Mouse (Mus musculus) heart, embryonic 14.5 days (tissue): ENCODE measurements at regions not wholly inside any gene's neighbourhood (a gene's known extent, or its start where the extent isn't known, plus 50 kb on each side); places are given as distances from the start of the nearest gene placed in this dataset.

Source experiments
- ATAC-seq: fragments of 200-750 bp; cut with Nextera tagmentation; 2 replicates; pipeline ENCODE4 v1.8.0; 2017; ENCODE audit warnings: low read depth, moderate TSS enrichment; ENCODE audit not compliant: insufficient number of reproducible peaks, insufficient read depth, low FRiP score
- H3K27ac ChIP-seq, 2 experiments: fragments of 200-500 bp in 1 of 2; fragments of 300-500 bp in 1 of 2; sonication (generic) in 1 of 2; replicated peaks in 1 of 2; 2 replicates each; pipeline ENCODE4 v1.5.1; 2012 to 2014; ENCODE audit warnings: low read depth in 2 of 2, low read length in 2 of 2, control low read depth in 1 of 2, mild to moderate bottlenecking in 1 of 2, mixed read lengths in 1 of 2; ENCODE audit not compliant: control insufficient read depth in 1 of 2, insufficient read depth in 1 of 2
- H3K27me3 ChIP-seq: fragments of 300-500 bp; sonication (generic); 2 replicates; pipeline ENCODE4 v1.6.1; 2014; ENCODE audit warnings: mild to moderate bottlenecking, low read length, control low read depth; ENCODE audit not compliant: control insufficient read depth, insufficient read depth
- H3K36me3 ChIP-seq: fragments of 300-500 bp; sonication (generic); 2 replicates; pipeline ENCODE4 v1.6.1; 2014; ENCODE audit warnings: mild to moderate bottlenecking, control low read depth, low read length, mixed read lengths; ENCODE audit not compliant: control insufficient read depth, insufficient read depth
- H3K4me1 ChIP-seq, 2 experiments: fragments of 200-500 bp in 1 of 2; fragments of 300-500 bp in 1 of 2; sonication (generic) in 1 of 2; 2 replicates each; pipeline ENCODE4 v1.6.1; 2012 to 2014; ENCODE audit warnings: low read length in 2 of 2, control low read depth in 1 of 2, mixed read lengths in 1 of 2; ENCODE audit not compliant: control insufficient read depth in 2 of 2, insufficient read depth in 2 of 2
- H3K4me2 ChIP-seq: fragments of 300-500 bp; sonication (generic); 2 replicates; pipeline ENCODE4 v1.6.1; 2014; ENCODE audit warnings: mild to moderate bottlenecking, low read length
- H3K4me3 ChIP-seq, 2 experiments: fragments of 200-500 bp in 1 of 2; fragments of 300-500 bp in 1 of 2; sonication (generic) in 1 of 2; 2 replicates each; pipeline ENCODE4 v1.5.1; 2012 to 2014; ENCODE audit warnings: low read length in 2 of 2, mild to moderate bottlenecking in 2 of 2, control low read depth in 1 of 2, low read depth in 1 of 2, moderate library complexity in 1 of 2; ENCODE audit not compliant: control insufficient read depth in 1 of 2, insufficient read depth in 1 of 2
- H3K9ac ChIP-seq: fragments of 300-500 bp; sonication (generic); 2 replicates; pipeline ENCODE4 v1.6.1; 2014; ENCODE audit warnings: mild to moderate bottlenecking, low read length
- H3K9me3 ChIP-seq: fragments of 300-500 bp; sonication (generic); 2 replicates; pipeline ENCODE4 v1.6.1; 2016; ENCODE audit warnings: low read length, control low read depth; ENCODE audit not compliant: control insufficient read depth
- whole genome bisulfite sequencing: fragments of 180-500 bp; shearing (Covaris S2); extraction: QIAGEN DNeasy Blood & Tissue Kit; methylation state at CpG from one replicate; pipeline ENCODE4 v1.1.7; 2014; 5-methylcytosine and 5-hydroxymethylcytosine counted together

DNA sequence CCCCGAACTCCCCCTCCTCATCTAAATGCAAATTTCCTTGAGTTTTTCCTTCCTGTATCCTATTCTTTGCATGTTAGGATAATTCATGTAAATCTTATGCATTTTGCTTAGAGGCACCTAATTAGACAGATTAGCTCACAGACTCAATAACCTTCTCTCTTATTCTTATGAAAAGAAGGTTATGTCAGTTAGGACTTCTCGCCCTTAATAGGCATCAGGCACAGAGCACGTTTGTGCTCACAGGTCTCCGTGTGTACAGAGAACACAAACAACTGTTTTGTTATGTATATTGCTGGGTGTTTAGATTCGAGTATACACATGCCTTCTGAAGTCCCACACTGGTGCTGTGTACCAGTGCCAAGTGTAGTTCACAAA is 2504.4 kb upstream of the 5930422O12Rik start:
- ATAC-seq: no peak
- H3K27me3 ChIP-seq: no peaks in the 10 kb centered on the region
- no peaks in the 10 kb centered on the region for H3K4me1 ChIP-seq
- no peak overlapping the region for H3K9ac ChIP-seq
- 47% methylated on average over 5 of the region's 5 CpGs for WGBS
- no peak overlapping the region for H3K4me2 ChIP-seq
- no peaks in the 10 kb centered on the region for H3K36me3 ChIP-seq
- no peak overlapping the region for H3K4me3 ChIP-seq
- no peaks in the 10 kb centered on the region for H3K9me3 ChIP-seq
- H3K27ac ChIP-seq: no peak overlapping the region

DNA sequence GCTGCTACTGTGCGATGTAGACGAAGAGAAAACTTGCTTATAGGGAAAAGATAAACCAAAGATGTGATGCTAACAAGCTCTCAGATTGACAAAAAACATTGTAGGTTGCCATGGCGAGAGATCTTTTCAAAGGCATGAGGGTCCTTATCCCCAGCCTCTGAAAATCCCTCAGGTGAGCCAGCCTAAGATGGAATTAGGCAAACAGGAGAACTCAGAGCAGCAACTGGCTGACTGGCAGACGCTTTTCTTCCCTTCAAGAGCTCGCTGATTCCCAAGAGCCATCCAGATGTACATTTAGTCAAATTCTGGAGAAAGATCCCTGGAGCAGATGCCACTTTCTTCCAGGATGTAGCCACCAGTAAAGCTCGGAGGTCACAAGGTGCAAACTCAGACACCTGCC is 2503.9 kb upstream of the 5930422O12Rik start:
- Histone ChIP-seq H3K9me3 (no peaks in the 10 kb centered on the region), H3K4me1 (no peaks in the 10 kb centered on the region), H3K27ac (no peak overlapping the region), H3K36me3 (no peaks in the 10 kb centered on the region), H3K4me2 (no peak overlapping the region), H3K27me3 (no peaks in the 10 kb centered on the region), H3K4me3 (no peak overlapping the region), H3K9ac (no peak overlapping the region)
- no peak for ATAC-seq
- WGBS: 64% methylated on average over 6 of the region's 6 CpGs

DNA sequence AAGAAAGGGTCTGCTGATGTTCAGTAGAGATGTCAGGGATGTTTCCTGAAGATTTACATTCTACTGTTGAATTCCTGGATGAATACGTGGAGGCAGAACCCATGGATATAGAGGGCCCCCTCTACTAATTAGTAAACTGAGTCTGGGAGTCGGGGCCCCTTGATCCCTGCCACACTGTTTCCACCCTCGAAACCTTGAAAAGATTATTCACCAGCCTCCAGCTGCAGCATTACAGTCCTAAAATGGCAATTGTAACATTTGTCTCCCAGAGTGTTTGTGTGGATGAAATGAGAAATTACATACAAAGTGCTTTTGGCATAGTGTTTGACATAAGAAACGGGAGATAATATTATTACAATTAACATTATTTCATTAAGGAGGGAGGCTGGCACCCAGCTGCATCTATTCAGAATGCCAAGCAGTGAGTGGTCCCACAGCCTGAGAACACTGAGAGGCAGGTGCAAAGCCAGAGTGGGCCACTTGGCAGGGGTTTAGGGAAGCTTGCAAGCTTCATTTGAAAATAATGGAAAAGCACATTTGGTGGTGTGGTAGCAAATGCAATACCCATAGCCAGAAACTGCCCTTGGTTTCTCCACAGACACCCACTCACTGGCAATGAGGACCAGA is 2490.9 kb upstream of the 5930422O12Rik start:
- Histone ChIP-seq H3K27me3 (no peaks in the 10 kb centered on the region), H3K4me3 (no peak overlapping the region), H3K4me1 (peaks cover 0 to 3% of the 10 kb centered on the region in 2 experiments; a peak in 1 of 4 replicates), H3K4me2 (no peak overlapping the region), H3K9ac (no peak overlapping the region), H3K36me3 (no peaks in the 10 kb centered on the region), H3K27ac (no peak overlapping the region), H3K9me3 (no peaks in the 10 kb centered on the region)
- ATAC-seq: no peak
- WGBS: 72% methylated on average over 4 of the region's 4 CpGs

DNA sequence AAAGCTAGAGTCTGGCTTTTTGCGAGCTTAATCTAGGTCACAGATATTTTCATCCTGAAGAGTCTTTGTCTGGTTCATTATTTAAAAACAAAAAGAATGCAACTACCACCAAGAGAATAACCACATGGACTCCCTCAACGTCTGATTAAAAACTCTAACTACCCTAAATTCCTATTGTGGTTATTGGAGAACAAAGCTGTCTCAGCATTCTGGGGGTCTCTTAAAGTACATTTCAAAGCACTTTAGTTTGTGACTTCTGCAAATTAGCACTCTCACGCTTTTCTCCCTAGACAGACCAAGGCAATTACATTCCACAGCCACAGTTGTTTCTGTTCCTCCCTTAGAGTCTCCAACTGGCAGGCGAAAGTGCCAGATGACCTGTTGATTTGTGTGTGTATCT is 2487.6 kb upstream of the 5930422O12Rik start:
- Histone ChIP-seq H3K36me3 (no peaks in the 10 kb centered on the region), H3K9me3 (no peaks in the 10 kb centered on the region), H3K27ac (no peak overlapping the region), H3K9ac (no peak overlapping the region), H3K4me3 (no peak overlapping the region), H3K4me2 (no peak overlapping the region), H3K27me3 (no peaks in the 10 kb centered on the region), H3K4me1 (peaks cover 0 to 3% of the 10 kb centered on the region in 2 experiments; a peak in 1 of 4 replicates)
- WGBS: 22% methylated on average over 4 of the region's 4 CpGs
- no peak for ATAC-seq

DNA sequence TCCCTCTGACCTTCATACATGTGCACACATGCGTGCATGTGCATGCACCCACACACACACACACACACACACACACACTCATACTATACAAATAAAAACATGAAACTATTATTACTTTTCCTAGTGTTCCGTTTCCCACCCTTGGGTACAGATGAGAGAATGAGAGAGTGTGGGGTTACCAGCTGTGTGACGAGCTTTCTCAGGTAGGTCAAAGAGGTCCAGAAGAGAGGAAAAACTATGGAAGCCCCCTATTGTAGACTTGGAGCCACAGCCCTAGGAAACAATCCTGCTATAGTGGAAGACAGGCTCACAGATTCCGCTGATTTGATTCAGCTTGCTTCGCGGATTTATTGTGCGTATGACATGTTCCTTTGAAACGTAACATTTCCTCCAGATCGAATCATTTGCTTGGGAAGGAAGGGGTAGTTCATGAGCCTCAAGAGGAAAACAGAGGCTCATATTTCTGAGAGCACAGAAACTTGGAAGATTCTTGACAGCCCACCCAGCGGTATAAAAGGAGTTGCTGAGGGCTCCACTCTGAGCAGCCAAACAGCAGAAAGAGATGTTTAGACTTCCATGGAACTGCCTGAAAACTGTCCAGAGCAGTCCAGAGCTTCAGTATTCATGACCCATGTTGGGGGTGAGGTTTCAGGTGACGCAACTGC is 2486.9 kb upstream of the 5930422O12Rik start:
- H3K27me3 ChIP-seq: no peaks in the 10 kb centered on the region
- no peak for ATAC-seq
- no peak overlapping the region for H3K9ac ChIP-seq
- H3K9me3 ChIP-seq: no peaks in the 10 kb centered on the region
- peaks cover 0 to 3% of the 10 kb centered on the region in 2 experiments; a peak in 1 of 4 replicates for H3K4me1 ChIP-seq
- WGBS: 82% methylated on average over 11 of the region's 11 CpGs
- H3K4me3 ChIP-seq: no peak overlapping the region
- no peak overlapping the region for H3K4me2 ChIP-seq
- no peak overlapping the region for H3K27ac ChIP-seq
- H3K36me3 ChIP-seq: no peaks in the 10 kb centered on the region

DNA sequence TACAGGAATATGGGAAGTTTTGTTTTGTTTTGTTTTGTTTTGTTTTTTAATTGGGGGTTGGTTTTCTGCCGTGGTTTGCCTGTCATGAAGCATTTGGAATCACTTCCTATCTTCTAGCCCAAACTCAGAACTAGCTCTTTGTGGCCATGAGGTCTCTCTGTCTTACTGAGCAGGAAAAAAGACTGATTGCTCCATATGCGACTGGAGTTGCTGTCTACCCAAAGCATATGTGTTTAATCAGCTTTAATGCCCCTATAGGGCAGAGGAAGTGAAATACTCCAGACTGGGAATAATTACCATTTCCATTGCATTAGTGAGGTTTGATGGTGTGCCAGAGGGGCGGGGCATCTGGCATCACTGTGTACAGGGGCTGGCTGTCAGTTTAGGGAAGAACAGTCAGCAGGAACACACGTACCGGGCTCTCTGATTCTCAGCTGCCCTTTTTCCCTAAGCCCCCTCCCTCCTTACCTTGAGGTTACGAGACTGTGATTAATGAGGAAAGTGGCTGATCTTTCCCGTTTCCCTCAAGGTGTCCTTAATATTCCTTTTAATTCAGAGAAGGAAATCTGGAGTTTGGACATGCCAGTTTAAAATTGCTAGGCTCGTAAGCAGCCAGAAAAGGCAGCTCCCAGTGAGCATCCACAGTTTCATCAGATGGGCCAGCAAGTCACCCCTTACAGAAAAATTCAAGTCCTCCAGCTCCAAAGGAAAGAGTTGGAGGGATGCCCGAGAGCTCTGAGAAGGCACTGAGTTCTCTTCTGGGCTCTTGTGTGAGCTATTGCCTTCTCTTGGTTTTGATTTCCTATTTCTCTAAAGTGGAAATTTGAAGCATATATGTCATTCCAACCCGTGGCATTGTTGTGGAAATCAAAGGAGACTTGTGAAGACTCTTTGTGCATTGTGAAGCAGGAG is 2482.1 kb upstream of the 5930422O12Rik start:
- Histone ChIP-seq H3K4me2 (no peak overlapping the region), H3K27me3 (no peaks in the 10 kb centered on the region), H3K4me3 (no peak overlapping the region), H3K27ac (no peak overlapping the region), H3K36me3 (no peaks in the 10 kb centered on the region), H3K9ac (no peak overlapping the region), H3K4me1 (peaks cover 0 to 2% of the 10 kb centered on the region in 2 experiments; a peak in 1 of 4 replicates), H3K9me3 (no peaks in the 10 kb centered on the region)
- no peak for ATAC-seq
- 70% methylated on average over 10 of the region's 10 CpGs for WGBS

DNA sequence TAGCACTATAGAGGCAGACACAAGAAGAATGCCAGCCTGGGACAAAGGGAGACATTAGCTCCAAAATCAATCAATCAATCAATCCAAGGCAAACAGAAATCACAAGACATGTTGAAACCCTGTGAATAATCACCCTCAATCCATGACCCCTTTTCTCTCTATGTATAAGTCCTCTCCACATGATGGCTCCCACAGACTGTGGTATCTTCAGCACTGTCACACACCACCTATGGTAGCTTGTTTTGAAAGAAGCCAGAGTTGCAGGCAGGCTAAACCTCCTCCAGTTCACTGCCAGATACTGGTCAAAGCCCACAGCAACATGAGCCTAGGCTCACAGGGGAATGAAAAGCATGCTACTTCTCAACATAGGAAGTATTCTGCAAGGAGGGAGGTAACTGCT is 2475.7 kb upstream of the 5930422O12Rik start:
- Histone ChIP-seq H3K4me2 (no peak overlapping the region), H3K27ac (no peak overlapping the region), H3K4me1 (no peaks in the 10 kb centered on the region), H3K27me3 (no peaks in the 10 kb centered on the region), H3K4me3 (no peak overlapping the region), H3K9me3 (no peaks in the 10 kb centered on the region), H3K36me3 (no peaks in the 10 kb centered on the region), H3K9ac (no peak overlapping the region)
- no peak for ATAC-seq
